ENCODE assay signal across 15 mouse cellular contexts in genomic region chr4:47137479-47137878, GRCm38 (mm10). TPM values are rescaled to one million over a fixed set of nuclear protein-coding genes. Genes with fewer than 3 reads are reported as not detected.
DNase-seq lines count a peak whose midpoint lies in the region; ATAC-seq and TF ChIP-seq lines count a peak whose summit lies in the region.
"Had no signal": no experiment of that assay in that cellular context is flagged by ENCODE, and none has a peak within 500 bp of the region (broad histone marks: within the 10 kb centered on the region; RNA-seq: fewer than 3 reads in every experiment).

No protein-coding gene starts in this region.

- H3K9ac ChIP-seq in kidney, embryonic 14.5 days (ENCODE audit: low read depth, low read length), result no peak overlapping the region
- no peak overlapping the region for H3K9ac ChIP-seq in stomach, embryonic 15.5 days
- H3K9ac ChIP-seq in forebrain, embryonic 13.5 days, result no peak overlapping the region
- no peak overlapping the region for H3K9ac ChIP-seq in midbrain, postnatal 0 days (replicated peaks; ENCODE audit: low read length, poor library complexity, severe bottlenecking)
- H3K9ac ChIP-seq: hindbrain, embryonic 15.5 days; limb, embryonic 15.5 days; neural tube, embryonic 12.5 days had no signal

- intact Hi-C loops in gastrocnemius, postnatal 14 days (cut with DNase I; ENCODE audit: low total_unique reads), result loop anchor here (10.0 kb wide), 1 partner anchor 97 kb away; no protein-coding TSS in a partner anchor

- peak; percentile 52 to 62 for DNase-seq in lung, adult 18-20 months
- DNase-seq in lung, adult 2 months, result no peak
- DNase-seq in gastrocnemius, postnatal 14 days, result peak; percentile 62
- DNase-seq in right cerebral cortex, adult 2 months (ENCODE audit: low spot score in 2 of 2), result no peak
- no peak for DNase-seq in midbrain, postnatal 0 days (ENCODE audit: low spot score)
- DNase-seq: cerebellum, adult 9-10 months; thymus, postnatal 14 days had no signal

- no peaks in the 10 kb centered on the region for H3K36me3 ChIP-seq in kidney, embryonic 14.5 days (ENCODE audit: control insufficient read depth, insufficient read depth, low read length)
- no peaks in the 10 kb centered on the region for H3K36me3 ChIP-seq in stomach, embryonic 15.5 days
- no peaks in the 10 kb centered on the region for H3K36me3 ChIP-seq in forebrain, embryonic 13.5 days (ENCODE audit: poor library complexity, severe bottlenecking)
- no peaks in the 10 kb centered on the region for H3K36me3 ChIP-seq in midbrain, postnatal 0 days (ENCODE audit: insufficient read depth, low read length)
- H3K36me3 ChIP-seq: hindbrain, embryonic 15.5 days; limb, embryonic 15.5 days; neural tube, embryonic 12.5 days had no signal

- ATAC-seq in kidney, embryonic 14.5 days (ENCODE audit: low FRiP score, low TSS enrichment), result no peak
- no peak; the same call in 1 of the 2 replicates for ATAC-seq in stomach, embryonic 15.5 days (ENCODE audit: insufficient read depth, low FRiP score, low read depth)
- no peak for ATAC-seq in forebrain, embryonic 13.5 days
- no peak for ATAC-seq in midbrain, postnatal 0 days (ENCODE audit: low FRiP score)

- H3K9me3 ChIP-seq in kidney, embryonic 14.5 days (ENCODE audit: control insufficient read depth, low read length), result no peaks in the 10 kb centered on the region
- H3K9me3 ChIP-seq in stomach, embryonic 15.5 days, result no peaks in the 10 kb centered on the region
- H3K9me3 ChIP-seq in forebrain, embryonic 13.5 days (replicated peaks), result no peaks in the 10 kb centered on the region
- H3K9me3 ChIP-seq in midbrain, postnatal 0 days (ENCODE audit: low read length), result no peaks in the 10 kb centered on the region
- H3K9me3 ChIP-seq: hindbrain, embryonic 15.5 days; limb, embryonic 15.5 days; megakaryocyte, embryonic 14.5 days; neural tube, embryonic 12.5 days had no signal

- no peak overlapping the region for H3K4me3 ChIP-seq in lung, adult 2 months (replicated peaks; ENCODE audit: extremely low read depth, low read depth, low read length)
- no peak overlapping the region for H3K4me3 ChIP-seq in kidney, embryonic 14.5 days (ENCODE audit: low read length)
- no peak overlapping the region for H3K4me3 ChIP-seq in stomach, embryonic 15.5 days (replicated peaks)
- H3K4me3 ChIP-seq in forebrain, embryonic 13.5 days, result no peak overlapping the region
- H3K4me3 ChIP-seq in midbrain, postnatal 0 days (ENCODE audit: low read depth, low read length), result no peak overlapping the region
- H3K4me3 ChIP-seq: hindbrain, embryonic 15.5 days; layer of hippocampus, adult 2 months; limb, embryonic 15.5 days; neural tube, embryonic 12.5 days had no signal

- H3K27me3 ChIP-seq in kidney, embryonic 14.5 days (ENCODE audit: control insufficient read depth, insufficient read depth, low read length), result no peaks in the 10 kb centered on the region
- H3K27me3 ChIP-seq in stomach, embryonic 15.5 days (replicated peaks), result no peaks in the 10 kb centered on the region
- H3K27me3 ChIP-seq in forebrain, embryonic 13.5 days, result no peaks in the 10 kb centered on the region
- H3K27me3 ChIP-seq in midbrain, postnatal 0 days (ENCODE audit: insufficient read depth, low read length), result no peaks in the 10 kb centered on the region
- H3K27me3 ChIP-seq: hindbrain, embryonic 15.5 days; limb, embryonic 15.5 days; neural tube, embryonic 12.5 days had no signal

- no peak overlapping the region for H3K4me2 ChIP-seq in kidney, embryonic 14.5 days (replicated peaks; ENCODE audit: low read depth, low read length)
- H3K4me2 ChIP-seq in stomach, embryonic 15.5 days, result no peak overlapping the region
- H3K4me2 ChIP-seq in forebrain, embryonic 13.5 days, result no peak overlapping the region
- no peak overlapping the region for H3K4me2 ChIP-seq in midbrain, postnatal 0 days (ENCODE audit: low read depth, low read length, poor library complexity, severe bottlenecking)
- H3K4me2 ChIP-seq: hindbrain, embryonic 15.5 days; limb, embryonic 15.5 days; neural tube, embryonic 12.5 days had no signal

- no peak for TF ChIP-seq CTCF in lung, adult 2 months (IDR thresholded peaks at IDR 0.05; ENCODE audit: insufficient read depth, low read length)
- no peak for TF ChIP-seq CTCF in midbrain, postnatal 0 days (IDR thresholded peaks at IDR 0.05)

- peak overlapping the region; percentile 4; the same call in 1 of the 2 replicates for H3K27ac ChIP-seq in kidney, embryonic 14.5 days (ENCODE audit: low read depth, low read length)
- peak overlapping the region; percentile 44; the same call in 1 of the 2 replicates for H3K27ac ChIP-seq in stomach, embryonic 15.5 days
- no peak overlapping the region for H3K27ac ChIP-seq in forebrain, embryonic 13.5 days
- H3K27ac ChIP-seq in midbrain, postnatal 0 days (ENCODE audit: low read depth, low read length), result no peak overlapping the region
- H3K27ac ChIP-seq: hindbrain, embryonic 15.5 days; layer of hippocampus, adult 2 months; neural tube, embryonic 12.5 days had no signal

- no peak for TF ChIP-seq POLR2A in lung, adult 2 months (IDR thresholded peaks at IDR 0.05; ENCODE audit: borderline replicate concordance, extremely low read depth, low read depth, low read length)

- peaks cover 4% of the 10 kb centered on the region; the same call in 1 of the 2 replicates for H3K4me1 ChIP-seq in lung, adult 2 months (ENCODE audit: control insufficient read depth, insufficient read depth, low read length)
- 0 out of 2 replicates have a peak, but pooled peaks cover 13% of the 10 kb centered on the region for H3K4me1 ChIP-seq in kidney, embryonic 14.5 days (ENCODE audit: control insufficient read depth, insufficient read depth, low read length)
- 0 out of 2 replicates have a peak, but pooled peaks cover 7% of the 10 kb centered on the region for H3K4me1 ChIP-seq in stomach, embryonic 15.5 days
- H3K4me1 ChIP-seq in forebrain, embryonic 13.5 days, result 0 out of 2 replicates have a peak, but pooled peaks cover 5% of the 10 kb centered on the region
- H3K4me1 ChIP-seq in midbrain, postnatal 0 days (ENCODE audit: insufficient read depth, low read length), result 0 out of 2 replicates have a peak, but pooled peaks cover 4% of the 10 kb centered on the region

- 70% methylated on average over 5 of the region's 5 CpGs for WGBS in lung, adult 2 months
- 77% methylated on average over 5 of the region's 5 CpGs for WGBS in kidney, embryonic 14.5 days
- 60% methylated on average over 5 of the region's 5 CpGs for WGBS in stomach, embryonic 15.5 days
- WGBS in forebrain, embryonic 13.5 days, result 76% methylated on average over 5 of the region's 5 CpGs
- WGBS in midbrain, postnatal 0 days, result 77% methylated on average over 5 of the region's 5 CpGs

RNA-seq across cellular contexts. Expression of gene Galnt12, which starts 45.8 kb away (rescaled TPM):
- polyA plus RNA-seq in lung, adult 2 months (2012; rRNA removed), result 3.3 and 3.8 TPM in 2 replicates
- total RNA-seq in gastrocnemius, postnatal 14 days (2021), result under 1 TPM; 0.29 to 0.35 TPM
- polyA plus RNA-seq in kidney, embryonic 14.5 days (2014; fragmentation: Nextera tagmentation; extraction: Ambion mirVana), result 7.0 and 10.0 TPM in 2 replicates
- polyA plus RNA-seq in stomach, embryonic 15.5 days (2015; fragmentation: Nextera tagmentation; extraction: Ambion mirVana), result 32.2 and 34.4 TPM in 2 replicates
- 1.2 and 1.7 TPM in 2 replicates for polyA plus RNA-seq in forebrain, embryonic 13.5 days (2015; fragmentation: Nextera tagmentation; extraction: Ambion mirVana)
- total RNA-seq in midbrain, postnatal 0 days (2014; rRNA removed), result 0.82 and 2.0 TPM in 2 replicates
- polyA plus RNA-seq in midbrain, postnatal 0 days (2015; fragmentation: Nextera tagmentation; extraction: Ambion mirVana), result 1.1 and 1.6 TPM in 2 replicates

Comparison
In these comparisons a context has a peak if more than half of its experiments do, and no peak if none do; other contexts are left out.
1. DNase-seq: peak in lung, adult 18-20 months (2 of 2) and gastrocnemius, postnatal 14 days (single experiment); none in lung, adult 2 months (single experiment), right cerebral cortex, adult 2 months (0 of 2) and midbrain, postnatal 0 days (single experiment).
2. H3K27ac ChIP-seq: peak in kidney, embryonic 14.5 days (single experiment) and stomach, embryonic 15.5 days (single experiment); none in forebrain, embryonic 13.5 days (single experiment) and midbrain, postnatal 0 days (single experiment).